Mouse (Mus musculus) cortical plate, adult 2 months (tissue): ENCODE measurements around the gene Gsto1.

Experiments used
- CTCF ChIP-seq: fragments of 200-500 bp; IDR thresholded peaks from 2 replicates; pipeline ENCODE4 v1.5.1; 2011; ENCODE audit warnings: mild to moderate bottlenecking, control low read depth, low read length; ENCODE audit not compliant: insufficient read depth; ENCODE audit errors: extremely low read depth
- POLR2A ChIP-seq: fragments of 200-500 bp; IDR thresholded peaks from 2 replicates; pipeline ENCODE4 v1.6.1; 2011; ENCODE audit warnings: mild to moderate bottlenecking, low read length, control low read depth; ENCODE audit not compliant: insufficient read depth; ENCODE audit errors: extremely low read depth

- no peak for TF ChIP-seq CTCF
- TF ChIP-seq POLR2A = no peak
These were observed 1.7 kb upstream of the Gsto1 start for GRCm38 (mm10) chr19:47853053-47853452.
